Mouse (Mus musculus) adrenal gland, postnatal 25 days (tissue): Measurements from ENCODE around the gene Synpo2. TPM values are rescaled to one million over a fixed set of nuclear protein-coding genes. Genes with fewer than 3 reads are reported as not detected.

Source experiments
- DNase-seq: peaks from one replicate; pipeline ENCODE4 v3.0.0; 2021; ENCODE audit warnings: mixed read lengths
- long read RNA-seq: library from polyadenylated mRNA; stranded (forward); transcript quantifications from one replicate; pipeline ENCODE4 v2.0.0, GENCODE M21; 2021
- total RNA-seq: library from RNA; stranded (reverse); gene quantifications from 2 replicates; pipeline ENCODE4 v1.2.3, GENCODE M21; 2021

Synpo2 gene
- total RNA-seq: 12.9 and 13.0 TPM in 2 replicates
- long read RNA-seq, partial matches to known transcripts: 0 of 2 reads
- long read RNA-seq, other reads (novel, unspliced or antisense): 2 of 2 reads

GRCm38 (mm10) chr3:123235921-123236320 is at the start of gene Synpo2:
Synpo2 (minus strand) TSS chr3:123236149.
- peak; percentile 76 for DNase-seq

GRCm38 (mm10) chr3:123285649-123286048 is 49.7 kb upstream of the Synpo2 start:
- DNase-seq: no peak

- DNase-seq: no peak
These were observed 48.3 kb upstream of the Synpo2 start for GRCm38 (mm10) chr3:123284284-123284683.

- DNase-seq: peak; percentile 39
These were observed 47.1 kb upstream of the Synpo2 start for GRCm38 (mm10) chr3:123282866-123283615.

- peak; percentile 78 for DNase-seq
These were observed 31.8 kb upstream of the Synpo2 start for GRCm38 (mm10) chr3:123267741-123268201.

- peak; percentile 87 for DNase-seq
These were observed 31.1 kb upstream of the Synpo2 start, which contains the start of gene Sec24d for GRCm38 (mm10) chr3:123266753-123267651. Sec24d (plus strand) TSS chr3:123267455.

GRCm38 (mm10) chr3:123264706-123265105 is 28.8 kb upstream of the Synpo2 start:
- no peak for DNase-seq

GRCm38 (mm10) chr3:123258709-123259108 is 22.8 kb upstream of the Synpo2 start:
- no peak for DNase-seq

GRCm38 (mm10) chr3:123256181-123257101 is 20.5 kb upstream of the Synpo2 start:
- DNase-seq: no peak

GRCm38 (mm10) chr3:123245646-123246045 is 9.7 kb upstream of the Synpo2 start:
- no peak for DNase-seq

GRCm38 (mm10) chr3:123244376-123244775 is 8.4 kb upstream of the Synpo2 start:
- DNase-seq: no peak

GRCm38 (mm10) chr3:123237446-123237845 is 1.5 kb upstream of the Synpo2 start:
- DNase-seq: no peak

GRCm38 (mm10) chr3:123237039-123237438 is 1.1 kb upstream of the Synpo2 start:
- DNase-seq: no peak

- no peak for DNase-seq
These were observed 454 bp downstream of the Synpo2 start for GRCm38 (mm10) chr3:123235495-123235894.

- DNase-seq: peak; percentile 10
These were observed 1.6 kb downstream of the Synpo2 start for GRCm38 (mm10) chr3:123234191-123234836.

- DNase-seq: no peak
These were observed 4.3 kb downstream of the Synpo2 start for GRCm38 (mm10) chr3:123231639-123232038.

GRCm38 (mm10) chr3:123227276-123227675 is 8.7 kb downstream of the Synpo2 start:
- no peak for DNase-seq

- no peak for DNase-seq
These were observed 17.3 kb downstream of the Synpo2 start for GRCm38 (mm10) chr3:123218646-123219045.

GRCm38 (mm10) chr3:123208891-123209290 is 27.1 kb downstream of the Synpo2 start:
- DNase-seq: no peak

GRCm38 (mm10) chr3:123207386-123207785 is 28.6 kb downstream of the Synpo2 start:
- DNase-seq: no peak

GRCm38 (mm10) chr3:123205485-123205884 is 30.5 kb downstream of the Synpo2 start:
- DNase-seq: no peak
